Mouse (Mus musculus): ENCODE data around the gene Agt.

The Agt gene

DNA sequence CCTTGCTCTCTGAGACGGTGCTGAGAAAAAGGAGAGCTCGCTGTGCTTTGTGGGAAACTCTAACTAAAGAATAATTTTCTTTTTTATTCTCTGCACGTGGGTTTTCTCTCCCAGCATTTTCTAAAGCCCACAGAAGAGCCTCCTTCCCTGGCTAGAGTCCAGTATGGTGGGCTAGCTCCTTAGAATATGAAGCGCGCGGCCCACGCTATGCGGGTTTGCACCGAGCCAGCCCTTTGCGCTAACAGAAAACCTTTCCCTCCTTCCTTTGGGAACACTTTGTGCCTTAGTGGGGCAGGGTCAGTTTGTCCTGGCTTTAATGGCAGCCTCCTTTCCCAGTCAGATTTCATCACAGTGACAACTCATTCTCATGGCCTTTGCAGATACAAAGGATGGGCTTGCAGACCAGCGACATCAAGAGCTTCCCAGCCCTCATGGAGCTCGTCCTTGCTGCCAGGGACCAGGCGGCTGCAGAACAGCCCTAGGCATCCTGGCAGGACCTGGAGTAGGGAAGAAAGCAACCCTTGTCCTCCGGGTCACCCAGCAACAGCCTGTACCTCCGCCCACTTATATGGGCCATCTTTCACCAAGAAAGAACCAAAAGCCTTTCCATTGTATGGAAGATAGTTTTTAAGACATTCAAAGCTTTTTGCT is 18.4 kb downstream of the Agt start:
- DNase-seq: no peak

DNA sequence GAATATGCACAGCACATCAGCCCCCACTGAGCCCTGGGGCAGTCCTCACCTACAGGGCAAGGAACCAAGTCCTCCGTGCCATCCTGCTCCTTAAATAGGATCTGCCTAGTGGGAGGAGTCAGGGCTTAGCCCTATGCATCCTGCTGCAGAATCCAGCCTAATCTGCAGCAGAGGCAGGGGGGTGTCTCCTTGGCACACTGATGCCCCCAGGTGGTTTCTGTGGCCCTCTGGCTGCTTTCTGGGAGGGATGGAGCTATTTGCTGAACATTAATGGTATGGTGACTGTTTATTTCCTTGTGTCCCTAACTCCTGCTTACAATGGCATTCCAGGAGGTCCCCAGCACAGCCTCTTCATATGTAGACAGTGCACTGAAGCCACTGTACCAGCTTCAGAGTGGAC is 21.3 kb downstream of the Agt start:
- DNase-seq: no peak

DNA sequence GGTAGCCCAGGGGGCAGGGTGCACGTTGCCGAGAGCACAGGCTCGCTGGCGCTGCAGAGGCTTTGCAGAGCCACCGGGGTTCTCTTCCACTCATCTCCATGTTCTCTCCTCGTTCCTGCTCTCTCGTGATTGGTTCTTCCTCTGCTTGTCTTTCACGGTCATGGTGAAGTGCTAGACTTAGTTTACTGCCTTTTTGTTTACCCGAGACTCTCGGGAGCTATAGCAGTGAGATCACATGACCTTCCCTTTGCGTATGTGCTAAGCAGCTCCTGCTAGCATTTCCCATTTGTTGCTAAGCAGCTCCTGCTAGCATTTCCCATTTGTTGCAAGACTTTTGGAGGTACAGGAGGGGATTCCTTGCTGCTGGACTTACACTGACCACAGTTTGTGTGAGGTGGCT is 22.2 kb downstream of the Agt start:
- DNase-seq: no peak

DNA sequence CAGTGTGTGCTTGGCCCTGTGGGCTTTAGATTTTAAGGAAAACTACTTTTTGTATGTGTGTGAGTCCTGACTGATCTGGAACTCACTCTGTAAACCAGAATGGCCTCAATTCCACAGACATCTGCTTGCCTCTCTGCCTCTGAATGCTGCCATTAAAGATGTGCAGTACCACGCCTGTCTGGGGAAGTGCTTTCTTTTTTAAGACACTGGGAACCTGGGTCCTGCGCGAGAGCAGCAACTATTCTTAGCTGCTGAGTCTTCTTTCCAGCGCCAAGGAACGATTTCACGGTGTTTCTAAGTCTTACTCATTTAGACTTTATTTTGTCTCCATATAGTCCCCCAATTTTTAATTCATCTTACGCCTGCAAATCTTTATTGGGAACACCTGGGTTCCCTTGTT is 22.7 kb downstream of the Agt start:
- no peak for DNase-seq

DNA sequence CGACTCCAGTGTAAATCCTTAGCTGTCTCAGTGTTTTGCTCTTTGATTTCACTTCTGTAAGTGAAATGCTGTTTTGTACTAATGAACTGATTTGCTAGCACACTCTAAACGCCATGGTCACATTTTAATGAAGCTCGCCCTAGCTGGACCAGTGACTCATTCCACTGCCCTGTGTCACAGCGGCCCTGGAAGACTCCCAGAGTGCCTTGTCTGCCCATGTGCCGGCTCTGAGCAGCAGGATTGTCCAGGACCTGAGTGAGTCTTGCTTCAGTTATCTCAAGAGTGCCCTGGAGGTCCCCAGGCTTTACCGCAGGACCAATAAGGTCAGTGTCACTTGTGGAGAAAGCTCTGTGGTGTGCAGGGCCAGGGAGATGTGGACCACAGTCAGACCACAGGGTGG is 23.1 kb downstream of the Agt start:
- no peak for DNase-seq

DNA sequence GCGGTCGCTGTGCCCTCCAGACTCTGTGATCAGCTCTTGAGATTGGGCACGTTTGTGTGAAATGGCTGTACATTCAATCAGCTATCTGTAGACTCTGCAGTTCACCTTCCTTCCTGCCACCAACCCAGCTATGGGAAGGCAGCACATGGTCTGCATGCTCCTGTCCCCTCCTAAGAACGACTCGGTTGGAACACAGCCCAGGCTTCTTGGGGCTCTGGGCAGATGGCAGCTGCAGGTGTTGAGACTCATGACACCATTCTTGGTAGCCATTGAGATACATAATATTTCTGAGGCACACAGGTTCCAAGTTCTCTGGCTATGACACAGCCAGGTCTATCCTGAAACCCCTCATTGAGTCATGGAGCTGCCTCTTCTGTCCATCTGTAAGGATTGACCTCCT is 26.2 kb downstream of the Agt start:
- DNase-seq: no peak

DNA sequence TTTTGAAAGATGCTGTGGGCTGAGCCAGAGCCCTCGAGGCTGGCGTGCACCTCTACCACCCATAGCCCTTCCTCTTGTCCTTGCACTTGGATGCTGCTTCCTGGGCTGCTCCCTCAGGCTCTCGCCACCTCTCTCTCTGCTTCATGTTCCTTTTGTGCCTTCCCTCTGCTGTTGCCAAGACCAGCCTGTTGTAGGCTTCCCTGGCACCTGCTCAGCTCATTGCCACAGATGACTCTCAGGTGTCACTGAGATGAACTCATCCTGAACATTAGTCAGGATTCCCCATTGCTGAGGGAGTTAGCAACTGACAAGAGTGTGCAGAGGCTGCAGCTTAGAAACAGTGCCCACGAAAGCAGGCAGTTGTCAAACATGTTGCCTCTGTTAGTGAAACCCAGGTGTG is 27.5 kb downstream of the Agt start:
- no peak for DNase-seq

DNA sequence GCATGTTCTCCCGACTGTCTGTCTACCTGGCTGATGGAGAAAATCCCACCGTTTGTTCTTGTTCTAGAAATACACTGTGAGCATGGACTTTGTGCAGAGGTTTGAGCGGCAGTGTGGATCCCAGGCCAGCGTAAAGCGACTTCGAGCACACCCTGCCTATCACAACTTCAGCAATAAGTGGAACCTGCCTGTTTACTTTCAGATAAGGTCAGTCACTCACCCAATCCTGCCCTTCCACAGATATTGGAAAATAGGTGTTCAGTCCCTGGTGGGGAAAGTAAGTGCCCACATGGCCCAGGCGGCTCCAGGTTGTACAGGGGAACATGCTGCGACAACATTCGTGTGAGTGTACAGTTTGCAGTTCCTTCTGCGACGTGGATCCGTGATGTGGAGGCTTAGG is 28.6 kb downstream of the Agt start:
- DNase-seq: no peak

DNA sequence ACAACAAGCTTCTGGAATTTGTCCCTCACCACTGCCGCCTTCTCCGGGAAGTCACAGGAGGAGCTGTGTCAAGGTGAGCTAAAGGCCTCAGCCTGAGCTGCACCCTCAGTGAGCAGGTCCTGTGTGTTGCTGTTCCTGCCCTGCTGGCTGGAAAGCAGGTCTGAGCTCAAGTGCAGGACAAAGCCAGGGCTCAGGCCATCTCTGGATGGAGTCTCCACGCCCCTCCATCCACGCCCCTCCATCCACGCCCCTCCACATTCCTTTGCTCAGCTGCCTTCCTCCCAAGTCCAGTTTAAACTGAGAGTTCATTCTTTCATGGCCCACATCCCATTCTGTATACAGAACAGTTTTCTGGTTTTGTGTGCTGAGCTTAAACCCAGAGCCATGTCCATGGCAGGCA is 34.1 kb downstream of the Agt start:
- DNase-seq: no peak

DNA sequence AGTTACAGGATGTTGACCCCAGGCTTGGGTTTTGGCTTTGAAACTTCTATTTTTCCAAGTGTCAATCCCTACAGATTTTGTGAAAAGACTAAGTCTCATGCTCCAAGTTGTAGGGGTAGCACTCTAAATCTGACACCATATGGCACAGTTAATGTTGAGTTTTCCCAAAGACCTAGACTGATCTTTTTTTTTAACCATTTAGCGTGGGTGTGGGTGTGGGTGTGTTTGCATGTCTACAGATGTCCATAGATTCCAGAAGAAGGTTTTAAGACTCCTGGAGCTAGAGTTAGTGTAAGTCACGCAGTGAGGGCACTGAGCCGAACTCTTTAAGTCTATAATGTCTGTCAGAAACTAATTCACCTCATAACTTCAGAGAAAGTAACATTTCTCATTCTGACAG is 36.9 kb downstream of the Agt start:
- DNase-seq: no peak

DNA sequence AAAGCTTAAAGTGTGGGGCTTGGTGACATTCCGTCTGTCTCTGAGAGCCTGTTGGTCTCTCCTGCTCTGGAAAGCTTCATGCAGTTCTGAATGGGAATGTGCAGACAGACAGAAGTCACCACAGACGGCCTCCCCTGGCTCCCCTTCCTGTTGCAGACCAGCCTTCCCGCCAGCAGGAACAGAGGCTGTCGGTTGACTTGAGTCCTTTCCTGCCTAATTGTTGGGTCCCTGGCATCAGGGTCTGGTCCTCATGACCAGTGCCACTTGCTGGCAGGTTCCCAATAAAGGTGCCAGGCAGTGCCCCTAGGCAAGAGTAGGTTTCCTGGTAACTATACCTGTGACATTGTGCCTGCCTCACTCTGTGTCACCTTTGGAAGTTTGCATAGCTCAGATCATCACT is 38.5 kb downstream of the Agt start:
- no peak for DNase-seq

DNA sequence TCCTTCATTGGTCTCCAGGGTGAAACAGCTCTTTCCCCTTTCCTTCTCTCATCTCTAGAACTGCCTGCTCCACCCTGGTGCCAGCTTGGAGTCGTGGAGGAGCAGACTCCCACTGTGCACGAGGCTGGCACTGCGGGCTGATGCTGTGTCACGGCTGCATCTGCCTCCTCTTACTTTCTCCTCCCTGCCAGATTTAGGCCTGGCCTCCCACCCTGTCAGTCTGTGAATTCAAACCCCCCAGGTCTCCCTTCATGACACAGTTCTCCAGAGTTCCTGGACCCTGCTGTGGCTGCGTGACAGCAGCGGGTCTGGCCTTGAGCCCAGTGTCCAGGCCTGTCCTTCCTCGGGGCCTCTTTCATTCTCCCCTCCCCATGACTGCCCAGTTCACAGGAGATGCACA is 39.0 kb downstream of the Agt start:
- DNase-seq: no peak

DNA sequence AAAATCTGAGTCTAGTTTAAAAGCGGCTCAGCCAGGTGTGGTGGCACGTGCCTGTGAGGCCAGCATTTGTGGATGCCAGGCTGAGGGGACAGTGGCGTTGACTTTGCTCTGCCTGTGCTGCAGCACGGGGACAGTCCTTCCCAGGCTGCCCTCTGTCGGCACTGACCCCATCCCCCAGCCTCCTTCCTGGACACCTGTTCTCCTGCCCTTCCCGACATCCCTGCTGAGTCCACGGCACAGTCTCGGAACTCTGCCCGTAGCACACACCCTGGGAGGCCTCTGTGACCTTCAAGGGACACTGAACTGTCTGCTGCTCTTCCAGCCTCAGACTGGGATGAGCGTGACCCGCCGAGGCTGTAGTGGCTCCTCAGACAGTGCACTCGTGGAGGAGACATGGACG is 39.4 kb downstream of the Agt start:
- DNase-seq: no peak

DNA sequence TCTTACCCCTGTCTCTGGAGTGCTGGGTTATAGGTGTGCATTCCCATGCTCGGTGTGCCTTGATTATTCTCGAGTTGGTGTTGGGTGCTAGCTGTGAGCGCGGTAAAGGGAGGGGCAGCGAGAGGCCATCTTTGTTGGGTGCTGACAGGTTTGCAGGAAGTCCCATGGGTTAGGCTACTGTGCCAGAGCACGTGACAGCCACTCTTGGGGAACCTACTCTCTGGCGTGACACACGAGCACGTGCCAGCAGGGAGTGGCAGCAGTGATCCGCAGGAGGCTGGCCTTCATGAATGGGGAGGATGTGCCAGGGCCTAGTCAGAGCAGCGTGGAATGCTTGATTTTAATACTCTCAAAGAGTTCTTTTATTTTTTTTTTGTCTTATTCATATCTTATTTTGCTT is 43.2 kb downstream of the Agt start:
- no peak for DNase-seq

DNA sequence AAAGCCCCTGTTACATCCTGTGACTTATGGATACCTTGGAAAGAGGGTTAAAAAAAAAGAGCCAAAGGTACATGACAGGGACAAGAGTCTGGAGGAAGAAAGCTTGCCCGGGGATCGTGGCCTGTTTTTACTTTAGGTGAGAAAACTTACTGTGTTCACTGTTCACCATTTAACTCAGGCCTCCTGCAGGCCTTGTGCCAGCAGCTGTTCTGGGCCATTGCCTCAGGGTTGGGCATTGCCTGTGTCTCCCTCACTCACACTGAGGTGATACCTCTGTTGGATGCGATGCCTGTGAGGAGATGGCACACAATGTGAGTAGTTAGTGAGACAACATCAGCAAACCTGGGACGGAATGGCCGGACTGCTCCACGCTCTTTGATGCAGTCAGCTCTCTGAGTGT is 47.6 kb downstream of the Agt start:
- no peak for DNase-seq

DNA sequence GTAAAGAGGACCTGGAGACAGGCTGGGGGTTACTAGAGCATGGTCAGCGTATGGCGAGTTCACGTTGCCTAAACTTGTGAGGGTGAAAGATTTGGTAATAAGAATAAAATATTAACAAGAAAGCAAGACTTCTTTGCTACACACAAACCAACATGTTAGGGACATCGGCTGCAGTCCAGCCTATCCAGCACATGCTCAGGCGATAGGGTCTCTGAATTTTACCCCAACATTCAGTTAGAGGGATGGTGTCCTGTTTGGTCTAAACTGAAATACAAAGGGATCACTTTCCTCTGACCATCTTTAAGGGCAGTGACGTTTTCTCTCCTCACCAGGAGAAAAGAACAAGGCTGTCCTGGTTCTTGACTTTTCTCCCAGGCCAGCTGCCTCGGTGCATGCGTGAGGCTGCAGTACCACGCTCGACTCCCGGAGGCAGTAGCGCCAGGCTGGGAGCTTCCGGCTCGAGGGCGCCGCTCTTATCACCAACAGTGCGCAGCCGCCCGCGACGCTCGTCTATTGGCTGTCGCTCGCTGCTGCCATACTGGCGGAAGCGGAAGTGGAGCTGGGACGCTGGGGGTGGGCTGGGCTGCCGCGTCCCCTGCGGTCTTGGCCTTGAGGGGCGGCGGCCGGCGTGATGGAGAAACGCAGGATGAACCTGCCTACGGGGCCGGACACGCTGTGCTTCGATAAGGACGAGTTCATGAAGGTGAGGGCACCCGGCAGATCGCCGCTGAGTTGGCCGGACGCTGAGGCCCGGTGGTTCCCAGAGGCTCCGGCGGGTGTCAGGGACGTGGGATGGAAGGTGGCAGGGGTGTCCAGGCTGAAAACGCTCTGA is 49.0 kb downstream of the Agt start, which contains the start of gene Cog2:
Gene Cog2, plus strand, starts transcription at position 519 of the 832 bp plus-strand sequence.
- peak; percentile 88 for DNase-seq

DNA sequence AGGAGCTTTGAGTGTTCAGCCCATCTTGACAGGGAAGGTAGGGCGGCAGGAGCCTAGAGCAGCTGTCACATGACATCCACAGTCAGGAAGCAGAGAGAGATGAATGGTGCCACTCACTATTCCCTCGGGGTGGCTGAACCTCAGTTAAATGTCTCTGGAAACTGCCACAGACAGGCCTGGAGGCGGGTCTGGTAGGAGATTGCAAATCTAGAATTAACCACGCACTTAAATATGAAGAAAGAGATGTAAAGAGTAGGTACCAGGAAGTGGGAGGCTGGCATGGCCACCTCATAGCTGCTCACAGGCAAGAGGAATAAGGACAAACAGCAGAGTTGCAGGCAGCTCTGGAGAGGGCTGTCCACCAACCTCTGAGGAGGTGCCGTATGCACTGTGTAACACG is 52.4 kb downstream of the Agt start:
- no peak for DNase-seq

DNA sequence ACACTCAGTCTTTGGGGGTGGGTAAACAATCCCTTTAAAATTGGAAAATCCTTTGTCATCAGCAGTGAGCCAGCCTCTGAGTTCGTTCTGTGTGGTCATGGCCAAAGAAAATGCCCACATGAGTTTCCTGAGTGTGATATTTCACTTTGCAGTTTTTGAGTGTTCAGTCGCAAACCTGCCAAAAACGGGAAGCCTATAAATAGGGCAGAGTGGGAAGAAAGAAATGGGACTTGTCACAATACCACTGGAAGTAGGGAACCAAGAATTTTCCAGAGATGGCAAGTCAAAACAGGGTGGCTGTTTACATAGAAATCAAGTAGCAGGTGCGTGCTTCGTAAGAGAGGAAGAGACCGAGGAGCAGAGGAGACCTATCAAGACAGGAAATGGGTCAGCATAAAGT is 53.0 kb downstream of the Agt start:
- DNase-seq: no peak

DNA sequence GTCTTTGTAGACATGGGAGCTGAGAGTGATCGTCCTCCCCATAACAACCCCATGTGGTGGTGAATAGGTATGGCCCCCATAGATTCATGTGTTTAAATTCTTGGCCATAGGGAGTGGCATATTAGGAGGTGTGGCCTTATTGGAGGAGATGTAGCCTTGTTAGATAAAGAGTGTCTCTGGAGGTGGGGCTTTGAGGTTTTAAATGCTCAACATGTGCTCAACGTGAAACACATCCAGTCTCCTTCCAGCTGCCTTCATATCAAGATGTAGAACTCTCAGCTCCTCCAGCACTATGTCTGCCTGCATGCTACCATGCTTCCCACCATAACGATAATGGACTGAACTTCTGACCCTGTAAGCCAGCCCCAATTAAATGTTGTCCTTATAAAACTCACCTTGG is 53.5 kb downstream of the Agt start:
- no peak for DNase-seq

DNA sequence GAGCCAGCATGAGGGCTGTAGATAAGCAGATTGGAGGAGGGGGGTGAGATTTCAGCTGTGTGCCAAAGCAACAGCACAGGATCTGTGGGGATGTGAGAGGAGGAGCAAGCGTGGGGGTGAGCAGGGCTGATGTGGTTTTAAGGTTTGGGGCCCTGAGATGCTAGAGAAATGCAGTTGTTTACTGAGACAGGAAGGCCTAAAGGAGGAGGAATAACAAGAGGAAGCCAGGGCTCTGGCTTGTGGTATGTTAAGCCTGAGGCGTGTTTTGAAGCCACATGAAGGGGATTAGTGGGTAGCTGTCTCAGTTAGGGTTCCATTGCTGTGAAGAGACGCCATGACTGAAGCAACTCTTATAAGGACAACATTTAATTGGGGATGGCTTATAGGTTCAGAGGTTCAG is 60.4 kb downstream of the Agt start:
- DNase-seq: peak; percentile 9

DNA sequence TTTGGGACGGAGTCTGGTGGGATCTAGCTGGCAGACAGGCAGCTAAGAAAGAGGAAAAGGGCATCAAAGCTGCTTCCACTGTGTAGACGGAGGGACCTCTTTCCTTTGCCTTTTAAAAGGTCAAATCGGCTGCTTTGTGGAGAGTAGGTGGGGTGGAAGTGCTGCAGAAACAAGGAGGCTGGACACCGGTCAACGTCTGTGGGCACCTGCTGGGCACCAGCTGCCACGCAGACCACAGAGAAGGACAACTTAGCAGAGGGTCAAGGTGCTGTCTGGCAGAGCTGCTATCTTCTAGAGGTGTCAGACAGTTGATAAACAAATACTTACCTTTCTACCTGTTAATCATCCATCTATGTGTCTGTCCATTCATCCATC is 61.2 kb downstream of the Agt start:
- no peak for DNase-seq

DNA sequence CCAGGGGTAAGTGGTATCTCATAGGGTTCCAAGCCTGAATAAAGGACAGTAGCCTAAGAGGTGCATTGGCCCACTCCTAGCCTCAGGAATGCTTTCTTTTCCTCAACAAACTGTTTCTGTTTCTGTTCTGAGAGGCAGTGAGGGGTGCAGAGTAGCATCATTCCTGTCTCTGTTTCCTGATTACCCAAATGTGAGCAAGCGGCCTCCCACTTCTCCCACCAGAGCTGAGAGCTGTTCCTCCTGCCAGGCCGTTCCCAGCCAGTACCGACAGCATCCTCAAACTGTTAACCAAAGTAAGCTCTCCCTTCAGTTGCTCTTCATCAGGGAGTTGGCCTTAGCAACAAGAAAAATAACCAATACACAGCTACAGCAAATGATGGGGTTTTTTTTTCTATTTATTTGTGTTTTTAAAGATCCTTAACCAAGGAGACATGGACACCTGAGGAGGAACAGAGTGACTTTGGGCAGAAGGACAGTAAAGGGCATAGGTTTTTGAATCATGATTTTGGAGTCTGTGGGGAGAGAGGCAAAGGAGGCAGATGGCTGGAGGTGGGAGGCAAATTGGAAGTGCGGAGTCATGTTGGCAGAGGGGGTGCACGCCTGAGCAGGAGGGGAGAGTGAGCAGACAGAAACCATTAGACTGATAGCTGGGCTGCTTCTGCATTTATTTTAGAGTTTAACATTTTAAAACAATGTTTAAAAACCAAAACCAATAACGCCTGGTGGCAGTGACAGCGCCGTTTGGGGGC is 61.8 kb downstream of the Agt start:
- DNase-seq: no peak

All from thymus, postnatal 25 days (tissue).